ENCODE assay signal across 8 mouse cellular contexts in genomic region chr13:30749021-30749556, GRCm38 (mm10). TPM values are rescaled to one million over a fixed set of nuclear protein-coding genes. Genes with fewer than 3 reads are reported as not detected.
DNase-seq lines count a peak whose midpoint lies in the region; ATAC-seq and TF ChIP-seq lines count a peak whose summit lies in the region.

Gene Irf4 (plus strand): TSS chr13:30749226.

- H3K4me1 ChIP-seq in hindbrain, embryonic 14.5 days (replicated peaks; ENCODE audit: control insufficient read depth, insufficient read depth, low read length), result peaks cover 20% of the 10 kb centered on the region
- 0 out of 2 replicates have a peak, but pooled peaks cover 5% of the 10 kb centered on the region for H3K4me1 ChIP-seq in liver, adult 2 months (ENCODE audit: control insufficient read depth, insufficient read depth, low read length)
- peaks cover 21% of the 10 kb centered on the region for H3K4me1 ChIP-seq in midbrain, embryonic 16.5 days (ENCODE audit: control insufficient read depth, insufficient read depth, low read length)
- H3K4me1 ChIP-seq in stomach, embryonic 16.5 days (ENCODE audit: control insufficient read depth, insufficient read depth, low read length), result peaks cover 4% of the 10 kb centered on the region; the same call in 1 of the 2 replicates

- H3K79me2 ChIP-seq in liver, adult 2 months (ENCODE audit: control insufficient read depth, insufficient read depth, low read length), result no peaks in the 10 kb centered on the region

- H3K9ac ChIP-seq in hindbrain, embryonic 14.5 days, result no peak within 1 kb of the TSS
- peak within 1 kb of the TSS; percentile 32; the same call in 1 of the 2 replicates for H3K9ac ChIP-seq in liver, adult 2 months (ENCODE audit: low read depth, low read length)
- no peak within 1 kb of the TSS; the same call in 1 of the 2 replicates for H3K9ac ChIP-seq in midbrain, embryonic 16.5 days (ENCODE audit: low read depth, low read length)
- no peak within 1 kb of the TSS for H3K9ac ChIP-seq in stomach, embryonic 16.5 days (ENCODE audit: low read length)

- H3K4me2 ChIP-seq in hindbrain, embryonic 14.5 days (replicated peaks), result peak within 1 kb of the TSS; percentile 60
- H3K4me2 ChIP-seq in midbrain, embryonic 16.5 days (ENCODE audit: low read length), result peak within 1 kb of the TSS; percentile 59
- peak within 1 kb of the TSS; percentile 77 for H3K4me2 ChIP-seq in stomach, embryonic 16.5 days (ENCODE audit: low read depth, low read length)

- H3K4me3 ChIP-seq in hindbrain, embryonic 14.5 days (replicated peaks; ENCODE audit: low read length), result peak within 1 kb of the TSS; percentile 37
- H3K4me3 ChIP-seq in liver, adult 2 months (ENCODE audit: insufficient read depth, low read depth, low read length), result peak within 1 kb of the TSS; percentile 45
- H3K4me3 ChIP-seq in midbrain, embryonic 16.5 days (ENCODE audit: low read depth, low read length), result peak within 1 kb of the TSS; percentile 40
- H3K4me3 ChIP-seq in stomach, embryonic 16.5 days (replicated peaks; ENCODE audit: low read length), result peak within 1 kb of the TSS; percentile 47

- no peak for TF ChIP-seq CTCF in liver, adult 2 months (IDR thresholded peaks at IDR 0.05; ENCODE audit: low read depth, low read length)

- no peaks in the 10 kb centered on the region for H3K36me3 ChIP-seq in hindbrain, embryonic 14.5 days (replicated peaks; ENCODE audit: control insufficient read depth, insufficient read depth)
- no peaks in the 10 kb centered on the region for H3K36me3 ChIP-seq in liver, adult 2 months (ENCODE audit: control insufficient read depth, insufficient read depth, low read length)
- no peaks in the 10 kb centered on the region for H3K36me3 ChIP-seq in midbrain, embryonic 16.5 days (ENCODE audit: control insufficient read depth, insufficient read depth, low read length)
- no peaks in the 10 kb centered on the region for H3K36me3 ChIP-seq in stomach, embryonic 16.5 days (ENCODE audit: control insufficient read depth, insufficient read depth, low read length)

- WGBS in hindbrain, embryonic 14.5 days, result under 1% methylated on average over 20 of the region's 21 CpGs
- WGBS in liver, adult 2 months, result 4% methylated on average over 21 of the region's 21 CpGs
- under 1% methylated on average over 21 of the region's 21 CpGs for WGBS in midbrain, embryonic 16.5 days
- 1% methylated on average over 21 of the region's 21 CpGs for WGBS in stomach, embryonic 16.5 days

- no peak for TF ChIP-seq POLR2A in liver, adult 2 months (IDR thresholded peaks at IDR 0.05; ENCODE audit: extremely low read depth, insufficient read depth, low read length)

- peaks cover 65% of the 10 kb centered on the region for H3K27me3 ChIP-seq in hindbrain, embryonic 14.5 days (ENCODE audit: control insufficient read depth, insufficient read depth, low read length)
- H3K27me3 ChIP-seq in liver, adult 2 months (ENCODE audit: control insufficient read depth, insufficient read depth, low read length), result peaks cover 3% of the 10 kb centered on the region; the same call in 1 of the 2 replicates
- H3K27me3 ChIP-seq in midbrain, embryonic 16.5 days (ENCODE audit: control insufficient read depth, insufficient read depth, low read depth, low read length), result peaks cover 48% of the 10 kb centered on the region
- H3K27me3 ChIP-seq in stomach, embryonic 16.5 days (ENCODE audit: control insufficient read depth, insufficient read depth, low read length), result peaks cover 39% of the 10 kb centered on the region

- ATAC-seq in hindbrain, embryonic 14.5 days (ENCODE audit: low FRiP score), result peak; percentile 66; the same call in 1 of the 2 replicates
- ATAC-seq in midbrain, embryonic 16.5 days, result peak; percentile 59
- peak; percentile 88 for ATAC-seq in stomach, embryonic 16.5 days (ENCODE audit: insufficient read depth, low FRiP score)

- H3K27ac ChIP-seq in hindbrain, embryonic 14.5 days, result no peak within 1 kb of the TSS
- no peak within 1 kb of the TSS for H3K27ac ChIP-seq in liver, adult 2 months (replicated peaks; ENCODE audit: insufficient read depth, low read depth, low read length)
- H3K27ac ChIP-seq in midbrain, embryonic 16.5 days (ENCODE audit: low read length), result no peak within 1 kb of the TSS
- H3K27ac ChIP-seq in stomach, embryonic 16.5 days (ENCODE audit: low read length), result no peak within 1 kb of the TSS

- H3K9me3 ChIP-seq in hindbrain, embryonic 14.5 days (ENCODE audit: control insufficient read depth, low read length), result no peaks in the 10 kb centered on the region
- H3K9me3 ChIP-seq in midbrain, embryonic 16.5 days (replicated peaks; ENCODE audit: control insufficient read depth, low read length, poor library complexity, severe bottlenecking), result no peaks in the 10 kb centered on the region
- H3K9me3 ChIP-seq in stomach, embryonic 16.5 days (replicated peaks; ENCODE audit: control insufficient read depth, low read length), result no peaks in the 10 kb centered on the region

- DNase-seq in CD4-positive helper T cell, adult 2 months (ENCODE audit: low read depth, low spot score), result peak; percentile 82
- peak; percentile 67 for DNase-seq in adrenal gland, postnatal 14 days
- peak; percentile 71 for DNase-seq in gastrocnemius, adult 18-20 months (ENCODE audit: low spot score)
- DNase-seq in hindbrain, embryonic 14.5 days (ENCODE audit: low spot score), result no peak
- DNase-seq in liver, adult 2 months (ENCODE audit: extremely low read depth, low read depth, low spot score), result peak; percentile 42
- DNase-seq in frontal cortex, postnatal 25 days (ENCODE audit: low spot score in 2 of 2), result no peak

RNA-seq across cellular contexts. Expression of gene Irf4, which starts in this region (rescaled TPM):
- total RNA-seq in adrenal gland, postnatal 14 days (2021), result 7.9 and 8.3 TPM in 2 replicates
- total RNA-seq in gastrocnemius, adult 18-20 months (2021), result 1 to 10 TPM in 1 of 2 experiments, under 1 TPM in 1; 0.52 to 1.6 TPM
- polyA plus RNA-seq in hindbrain, embryonic 14.5 days (2014; fragmentation: Nextera tagmentation; extraction: Ambion mirVana), result 0.08 and 0.25 TPM in 2 replicates
- 0.28 and 0.74 TPM in 2 replicates for total RNA-seq in liver, adult 2 months (2014; rRNA removed)
- polyA plus RNA-seq in liver, adult 2 months (2012; rRNA removed), result 0.11 and 0.27 TPM in 2 replicates
- 0.07 and 0.10 TPM in 2 replicates for polyA plus RNA-seq in midbrain, embryonic 16.5 days (2015; fragmentation: Nextera tagmentation; extraction: Ambion mirVana)
- 0.06 and 0.12 TPM in 2 replicates for polyA plus RNA-seq in stomach, embryonic 16.5 days (2015; fragmentation: Nextera tagmentation; extraction: Ambion mirVana)

Comparison
In these comparisons a context has a peak if more than half of its experiments do, and no peak if none do; other contexts are left out.
1. Peak in ATAC-seq, H3K4me3 ChIP-seq and H3K4me2 ChIP-seq in hindbrain, embryonic 14.5 days; RNA of the gene not detected or under 1 TPM.
2. Peak in DNase-seq, H3K4me3 ChIP-seq and H3K9ac ChIP-seq in liver, adult 2 months; RNA of the gene not detected or under 1 TPM.
3. Peak in ATAC-seq, H3K4me3 ChIP-seq and H3K4me2 ChIP-seq in midbrain, embryonic 16.5 days; RNA of the gene not detected or under 1 TPM.
4. Peak in ATAC-seq, H3K4me3 ChIP-seq and H3K4me2 ChIP-seq in stomach, embryonic 16.5 days; RNA of the gene not detected or under 1 TPM.
5. DNase-seq: peak in CD4-positive helper T cell, adult 2 months (single experiment), adrenal gland, postnatal 14 days (single experiment) and gastrocnemius, adult 18-20 months (single experiment); none in hindbrain, embryonic 14.5 days (single experiment) and frontal cortex, postnatal 25 days (0 of 2).
6. Peak in every context shown above with its lines, with median percentiles within 50 percentile points of each other: ATAC-seq, H3K4me2 ChIP-seq and H3K4me3 ChIP-seq.